Mouse (Mus musculus) kidney, adult 2 months (tissue): ENCODE measurements around the gene Nkiras2. TPM values are rescaled to one million over a fixed set of nuclear protein-coding genes. Genes with fewer than 3 reads are reported as not detected.

ENCODE experiments used
- DNase-seq: peaks from one replicate; pipeline ENCODE4 v3.0.0; 2021
- H3K27ac ChIP-seq: fragments of 200-500 bp; 2 replicates; pipeline ENCODE4 v1.5.1; 2012; ENCODE audit warnings: low read depth, low read length, control low read depth, inconsistent platforms; ENCODE audit not compliant: insufficient read depth
- H3K27me3 ChIP-seq: fragments of 200-500 bp; replicated peaks from 2 replicates; pipeline ENCODE4 v1.6.1; 2012; ENCODE audit warnings: mild to moderate bottlenecking, moderate library complexity, low read length, inconsistent platforms; ENCODE audit not compliant: control insufficient read depth, insufficient read depth
- H3K36me3 ChIP-seq: fragments of 200-500 bp; 2 replicates; pipeline ENCODE4 v1.6.1; 2012; ENCODE audit warnings: mild to moderate bottlenecking, moderate library complexity, low read length, inconsistent platforms; ENCODE audit not compliant: control insufficient read depth, insufficient read depth
- H3K4me1 ChIP-seq: fragments of 200-500 bp; 2 replicates; pipeline ENCODE4 v1.6.1; 2011; ENCODE audit warnings: low read length; ENCODE audit not compliant: control insufficient read depth, insufficient read depth
- H3K4me3 ChIP-seq: fragments of 200-500 bp; 2 replicates; pipeline ENCODE4 v1.5.1; 2011; ENCODE audit warnings: mild to moderate bottlenecking, low read depth, low read length, control low read depth; ENCODE audit not compliant: insufficient read depth
- CTCF ChIP-seq: fragments of 200-500 bp; conservative IDR thresholded peaks from 2 replicates; pipeline ENCODE4 v1.5.1; 2011; ENCODE audit warnings: low read depth, mild to moderate bottlenecking, control low read depth, low read length, moderate library complexity, mixed read lengths; ENCODE audit not compliant: insufficient read depth, insufficient read length
- POLR2A ChIP-seq: fragments of 200-500 bp; IDR thresholded peaks from one replicate; pipeline ENCODE4 v1.6.1; 2011; ENCODE audit warnings: low read depth, low read length, control low read depth
- WGBS: fragments of 180-500 bp; shearing (Covaris S2); methylation state at CpG from one replicate; pipeline ENCODE4 v1.1.7; 2018; 5-methylcytosine and 5-hydroxymethylcytosine counted together
- polyA plus RNA-seq: library from polyadenylated mRNA; depleted of rRNA; stranded (reverse); fragments of >200 nt; gene quantifications from 2 replicates; pipeline ENCODE4 v1.2.3, GENCODE M21; 2012

The Nkiras2 gene
- polyA plus RNA-seq, 1 experiment, result 60.5 TPM

- peaks cover 16% of the 10 kb centered on the region for H3K36me3 ChIP-seq
- H3K27me3 ChIP-seq, result no peaks in the 10 kb centered on the region
- 82% methylated on average over 7 of the region's 7 CpGs for WGBS
- no peak overlapping the region for H3K27ac ChIP-seq
- DNase-seq, result no peak
- no peak for TF ChIP-seq POLR2A
- no peak for TF ChIP-seq CTCF
- no peak overlapping the region for H3K4me3 ChIP-seq
- H3K4me1 ChIP-seq, result no peaks in the 10 kb centered on the region
Observed at GRCm38 (mm10) chr11:100584561-100584961, 34.5 kb upstream of the Nkiras2 start.

- no peak for TF ChIP-seq CTCF
- TF ChIP-seq POLR2A, result no peak
- H3K4me1 ChIP-seq, result no peaks in the 10 kb centered on the region
- 92% methylated on average over 3 of the region's 3 CpGs for WGBS
- H3K27me3 ChIP-seq, result no peaks in the 10 kb centered on the region
- no peak for DNase-seq
- H3K27ac ChIP-seq, result no peak overlapping the region
- H3K36me3 ChIP-seq, result peaks cover 18% of the 10 kb centered on the region
- H3K4me3 ChIP-seq, result no peak overlapping the region
Observed at GRCm38 (mm10) chr11:100585148-100585547, 33.9 kb upstream of the Nkiras2 start.

- TF ChIP-seq POLR2A, result no peak
- no peak for TF ChIP-seq CTCF
- H3K27ac ChIP-seq, result no peak overlapping the region
- DNase-seq, result no peak
- no peaks in the 10 kb centered on the region for H3K27me3 ChIP-seq
- H3K36me3 ChIP-seq, result peaks cover 18% of the 10 kb centered on the region
- 89% methylated on average over 2 of the region's 2 CpGs for WGBS
- H3K4me1 ChIP-seq, result no peaks in the 10 kb centered on the region
- H3K4me3 ChIP-seq, result no peak overlapping the region
Observed at GRCm38 (mm10) chr11:100588462-100588861, 30.6 kb upstream of the Nkiras2 start.

GRCm38 (mm10) chr11:100592346-100593046, 26.5 kb upstream of the Nkiras2 start:
- H3K27ac ChIP-seq, result no peak overlapping the region
- peaks cover 7% of the 10 kb centered on the region; the same call in 1 of the 2 replicates for H3K36me3 ChIP-seq
- no peak overlapping the region for H3K4me3 ChIP-seq
- H3K27me3 ChIP-seq, result no peaks in the 10 kb centered on the region
- no peak for DNase-seq
- TF ChIP-seq POLR2A, result no peak
- TF ChIP-seq CTCF, result no peak
- WGBS, result 81% methylated on average over 11 of the region's 11 CpGs
- no peaks in the 10 kb centered on the region for H3K4me1 ChIP-seq

GRCm38 (mm10) chr11:100594608-100595007, 24.4 kb upstream of the Nkiras2 start:
- DNase-seq, result no peak
- H3K4me3 ChIP-seq, result no peak overlapping the region
- WGBS, result 76% methylated on average over 7 of the region's 7 CpGs
- no peaks in the 10 kb centered on the region for H3K4me1 ChIP-seq
- H3K27ac ChIP-seq, result no peak overlapping the region
- TF ChIP-seq POLR2A, result no peak
- H3K27me3 ChIP-seq, result no peaks in the 10 kb centered on the region
- peaks cover 4% of the 10 kb centered on the region for H3K36me3 ChIP-seq

GRCm38 (mm10) chr11:100595533-100595932, 23.5 kb upstream of the Nkiras2 start:
- no peak overlapping the region for H3K4me3 ChIP-seq
- no peaks in the 10 kb centered on the region for H3K27me3 ChIP-seq
- WGBS, result 82% methylated on average over 4 of the region's 4 CpGs
- no peak overlapping the region for H3K27ac ChIP-seq
- peaks cover 3% of the 10 kb centered on the region for H3K36me3 ChIP-seq
- no peak for TF ChIP-seq POLR2A
- no peak for TF ChIP-seq CTCF
- no peaks in the 10 kb centered on the region for H3K4me1 ChIP-seq
- DNase-seq, result no peak

- no peak for TF ChIP-seq POLR2A
- no peak for TF ChIP-seq CTCF
- Histone ChIP-seq H3K36me3 (peaks cover 3% of the 10 kb centered on the region), H3K27me3 (no peaks in the 10 kb centered on the region), H3K4me1 (no peaks in the 10 kb centered on the region), H3K27ac (no peak overlapping the region), H3K4me3 (no peak overlapping the region)
- WGBS, result 49% methylated on average over 4 of the region's 4 CpGs
- no peak for DNase-seq
Observed at GRCm38 (mm10) chr11:100598074-100598473, 21.0 kb upstream of the Nkiras2 start.

- no peak overlapping the region for H3K4me3 ChIP-seq
- H3K4me1 ChIP-seq, result 0 out of 2 replicates have a peak, but pooled peaks cover 3% of the 10 kb centered on the region
- WGBS, result 93% methylated on average over 3 of the region's 3 CpGs
- TF ChIP-seq POLR2A (no peak), CTCF (no peak)
- no peak overlapping the region for H3K27ac ChIP-seq
- DNase-seq, result no peak
- H3K27me3 ChIP-seq, result no peaks in the 10 kb centered on the region
- H3K36me3 ChIP-seq, result peaks cover 3% of the 10 kb centered on the region
Observed at GRCm38 (mm10) chr11:100601372-100601771, 17.7 kb upstream of the Nkiras2 start.
